Mouse (Mus musculus): ENCODE measurements around the gene Zfp382.
"Not testable (repeated sequence)": the region's sequence is repeated elsewhere in the genome, so short reads cannot be mapped to it uniquely, and the experiment has no call there.

DNA sequence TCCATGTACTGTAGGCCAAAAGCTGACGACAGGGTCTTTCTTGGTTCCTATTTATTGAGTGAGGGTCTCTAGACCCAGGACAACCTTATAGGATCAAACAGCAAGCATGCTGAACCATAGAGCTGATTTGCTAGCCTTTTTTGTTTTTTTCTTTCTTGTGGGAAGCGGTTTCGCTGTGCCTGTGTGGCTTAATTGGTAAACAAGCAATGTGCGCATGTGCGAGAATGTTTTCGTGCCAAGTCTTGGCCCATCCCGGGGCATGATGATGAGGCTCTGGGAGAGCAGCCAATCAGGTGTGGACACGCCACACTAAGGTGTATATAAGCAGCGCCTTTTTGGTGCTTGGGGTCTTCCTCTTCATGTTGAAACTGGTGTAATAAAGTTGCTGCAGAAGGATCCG is 60.2 kb downstream of the Zfp382 start:
- not testable (repeated sequence) for TF ChIP-seq CTCF, EP300 (IDR thresholded peaks at IDR 0.05; ENCODE audit: low read depth)
